Mouse (Mus musculus) monocyte, adult 2 months (primary cell): ENCODE data around the gene Dera.

Experiments used
- DNase-seq, 2 experiments: peaks; one replicate each; pipeline ENCODE4 v3.0.0; 2022; ENCODE audit warnings: low spot score in 2 of 2, low read depth in 1 of 2

The Dera gene

GRCm38 (mm10) chr6:137885644-137886043 lies 131.3 kb downstream of the Dera start:
- DNase-seq: no peak

- no peak for DNase-seq
These were observed 132.0 kb downstream of the Dera start for GRCm38 (mm10) chr6:137886210-137886979.

- no peak for DNase-seq
These were observed 132.9 kb downstream of the Dera start for GRCm38 (mm10) chr6:137887258-137887657.

- DNase-seq: no peak
These were observed 143.3 kb downstream of the Dera start for GRCm38 (mm10) chr6:137897671-137898070.

GRCm38 (mm10) chr6:137901255-137901654 lies 146.9 kb downstream of the Dera start:
- DNase-seq: no peak
